Mouse (Mus musculus) cerebellum, adult 11 months (tissue): Measurements from ENCODE around the gene Gtf2b.

Experiments
- DNase-seq: peaks from one replicate; pipeline ENCODE4 v3.0.0; 2022

Gene Gtf2b

GRCm38 (mm10) chr3:142764995-142765777, at the start of gene Gtf2b:
Gtf2b (plus strand) TSS chr3:142765045.
- peak; percentile 85 for DNase-seq

- no peak for DNase-seq
Observed at GRCm38 (mm10) chr3:142725481-142725880, 39.4 kb upstream of the Gtf2b start.

GRCm38 (mm10) chr3:142725969-142726672, 38.7 kb upstream of the Gtf2b start:
- DNase-seq, result no peak

GRCm38 (mm10) chr3:142734291-142734690, 30.6 kb upstream of the Gtf2b start:
- no peak for DNase-seq

GRCm38 (mm10) chr3:142740896-142741295, 23.9 kb upstream of the Gtf2b start:
- no peak for DNase-seq

GRCm38 (mm10) chr3:142743973-142744898, 20.6 kb upstream of the Gtf2b start:
- DNase-seq, result peak; percentile 8

- DNase-seq, result no peak
Observed at GRCm38 (mm10) chr3:142745076-142745475, 19.8 kb upstream of the Gtf2b start.

- no peak for DNase-seq
Observed at GRCm38 (mm10) chr3:142747673-142748072, 17.2 kb upstream of the Gtf2b start.

GRCm38 (mm10) chr3:142749131-142749530, 15.7 kb upstream of the Gtf2b start:
- DNase-seq, result no peak

GRCm38 (mm10) chr3:142755132-142755867, 9.5 kb upstream of the Gtf2b start:
- no peak for DNase-seq

GRCm38 (mm10) chr3:142757841-142758240, 7.0 kb upstream of the Gtf2b start:
- no peak for DNase-seq

- DNase-seq, result no peak
Observed at GRCm38 (mm10) chr3:142758593-142758992, 6.3 kb upstream of the Gtf2b start.

- no peak for DNase-seq
Observed at GRCm38 (mm10) chr3:142760356-142760755, 4.5 kb upstream of the Gtf2b start.

- DNase-seq, result no peak
Observed at GRCm38 (mm10) chr3:142765778-142766165, 927 bp downstream of the Gtf2b start.

- DNase-seq, result no peak
Observed at GRCm38 (mm10) chr3:142768498-142768897, 3.7 kb downstream of the Gtf2b start.

- no peak for DNase-seq
Observed at GRCm38 (mm10) chr3:142770518-142770917, 5.7 kb downstream of the Gtf2b start.

GRCm38 (mm10) chr3:142773538-142774191, 8.8 kb downstream of the Gtf2b start:
- DNase-seq, result no peak

GRCm38 (mm10) chr3:142777227-142777626, 12.4 kb downstream of the Gtf2b start:
- DNase-seq, result no peak

GRCm38 (mm10) chr3:142786423-142787072, 21.7 kb downstream of the Gtf2b start:
- no peak for DNase-seq

GRCm38 (mm10) chr3:142795587-142795986, 30.7 kb downstream of the Gtf2b start:
- no peak for DNase-seq

GRCm38 (mm10) chr3:142811582-142811981, 46.7 kb downstream of the Gtf2b start:
- no peak for DNase-seq
